Mouse (Mus musculus) MEL (cell line): Measurements from ENCODE around the gene Acot7.

Source experiments
- CHD1 ChIP-seq: IDR thresholded peaks from 2 replicates; pipeline ENCODE4 v1.6.1; 2012; ENCODE audit warnings: low read depth, mild to moderate bottlenecking, inconsistent platforms, low read length, improper control_type of control experiment
- CTCF ChIP-seq, 3 experiments: IDR thresholded peaks in 2 of 3; conservative IDR thresholded peaks in 1 of 3; 2 replicates each; pipeline ENCODE4 v1.5.1; 2011 to 2012; ENCODE audit warnings: low read length in 3 of 3, low read depth in 2 of 3, mild to moderate bottlenecking in 2 of 3, improper control_type of control experiment in 1 of 3, inconsistent platforms in 1 of 3, mixed read lengths in 1 of 3, moderate library complexity in 1 of 3; ENCODE audit not compliant: control insufficient read depth in 1 of 3, insufficient read depth in 1 of 3, poor library complexity in 1 of 3, severe bottlenecking in 1 of 3
- GATA1 ChIP-seq: IDR thresholded peaks from 2 replicates; pipeline ENCODE4 v1.6.1; 2011; ENCODE audit warnings: low read depth, low read length, improper control_type of control experiment
- POLR2A ChIP-seq, 2 experiments: IDR thresholded peaks; 2 replicates each; pipeline ENCODE4 v1.6.1; 2011 to 2012; ENCODE audit warnings: low read length in 2 of 2, mild to moderate bottlenecking in 2 of 2, control low read depth in 1 of 2, improper control_type of control experiment in 1 of 2, low read depth in 1 of 2, moderate library complexity in 1 of 2; ENCODE audit not compliant: control insufficient read depth in 1 of 2, insufficient read depth in 1 of 2, poor library complexity in 1 of 2
- TBP ChIP-seq: IDR thresholded peaks from 2 replicates; pipeline ENCODE4 v1.8.0; 2011; ENCODE audit warnings: low read depth, low read length, improper control_type of control experiment
- ZKSCAN1 ChIP-seq: IDR thresholded peaks from 2 replicates; pipeline ENCODE4 v1.6.1; 2012; ENCODE audit warnings: low read depth, mild to moderate bottlenecking, inconsistent platforms, low read length, improper control_type of control experiment, moderate library complexity
- ZNF384 ChIP-seq: IDR thresholded peaks from 2 replicates; pipeline ENCODE4 v1.6.1; 2012; ENCODE audit warnings: low read depth, mild to moderate bottlenecking, inconsistent platforms, low read length, improper control_type of control experiment

- TF ChIP-seq GATA1, result no peak
- no peak for TF ChIP-seq ZKSCAN1
- no peak for TF ChIP-seq CTCF (IDR thresholded peaks at IDR 0.05 in 2 of 3, conservative IDR thresholded peaks at IDR 0.05 in 1 of 3; ENCODE audit: control insufficient read depth in 1 of 3, insufficient read depth in 1 of 3, low read depth in 2 of 3, low read length in 3 of 3, poor library complexity in 1 of 3, severe bottlenecking in 1 of 3)
- no peak for TF ChIP-seq ZNF384
- TF ChIP-seq POLR2A (IDR thresholded peaks at IDR 0.05; ENCODE audit: control insufficient read depth in 1 of 2, insufficient read depth in 1 of 2, low read depth in 1 of 2, low read length in 2 of 2, poor library complexity in 1 of 2), result no peak
- TF ChIP-seq CHD1, result no peak
- no peak for TF ChIP-seq TBP
Measured at GRCm38 (mm10) chr4:152222513-152222912, 44.6 kb downstream of the Acot7 start.
